Mouse (Mus musculus) megakaryocyte-erythroid progenitor cell, adult 5-6 weeks (primary cell): Measurements from ENCODE around the gene Padi6. TPM values are rescaled to one million over a fixed set of nuclear protein-coding genes. Genes with fewer than 3 reads are reported as not detected.

Experiments used
- ATAC-seq: replicated peaks from 2 replicates; pipeline ENCODE4 v1.8.0; 2016; ENCODE audit warnings: mild to moderate bottlenecking, inconsistent platforms; ENCODE audit not compliant: severe bottlenecking, poor library complexity, low FRiP score, low TSS enrichment
- total RNA-seq, 2 experiments: library from RNA; stranded (forward) in 1 of 2; stranded (reverse) in 1 of 2; fragments of 200-1000, 215-1000 nt in 1 of 2; fragments of >200 nt in 1 of 2; fragmentation: Nextera tagmentation in 1 of 2; gene quantifications; 2 replicates each; pipeline ENCODE4 v1.2.3; 2014 to 2017

Gene Padi6
- total RNA-seq (2014; fragmentation: Nextera tagmentation) (not detected in 2 replicates), total RNA-seq (2017) (not detected in 2 replicates)

DNA sequence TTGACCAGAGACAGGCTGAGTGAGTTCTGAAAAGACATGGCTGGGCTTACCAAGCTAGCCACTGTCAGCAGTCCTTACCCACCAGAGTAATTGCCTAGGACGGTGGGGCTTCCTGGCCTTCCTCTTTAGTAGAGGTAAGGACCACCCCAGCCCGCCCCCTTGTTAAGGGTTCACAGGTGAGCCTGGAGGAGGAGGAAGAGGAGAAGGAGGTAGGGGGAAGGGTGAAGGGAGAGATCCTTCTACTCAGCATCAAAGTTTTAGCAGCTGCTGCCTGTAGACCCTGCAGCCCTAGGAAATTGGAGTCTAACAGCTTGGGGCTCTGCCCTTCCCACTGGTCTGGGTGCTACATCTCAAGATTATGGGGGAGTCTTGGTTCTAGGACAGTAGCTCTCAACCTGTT is at the start of gene Padi6:
Gene Padi6 (minus strand): TSS at position 101 of the 400 bp plus-strand sequence.
- no peak for ATAC-seq

DNA sequence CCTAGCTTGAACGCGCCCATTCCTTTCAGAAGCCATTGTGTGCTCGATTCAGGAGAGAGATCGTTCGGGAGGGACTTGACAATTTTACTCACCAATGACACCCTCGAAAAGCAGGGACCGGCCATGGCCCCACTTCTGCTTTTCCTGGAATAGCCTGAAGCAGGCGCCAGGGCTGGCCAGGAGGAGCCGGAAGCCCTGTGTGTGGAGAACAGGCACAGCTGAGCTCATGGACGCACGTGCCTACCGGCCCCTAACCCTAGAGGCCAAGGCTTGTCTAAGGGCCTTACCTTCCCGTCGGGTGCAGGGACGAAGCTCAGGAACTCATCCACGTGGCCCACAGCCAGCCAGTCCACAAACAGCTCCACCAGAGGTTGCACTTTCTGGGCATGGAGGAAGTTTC is 48.6 kb upstream of the Padi6 start:
- no peak for ATAC-seq

DNA sequence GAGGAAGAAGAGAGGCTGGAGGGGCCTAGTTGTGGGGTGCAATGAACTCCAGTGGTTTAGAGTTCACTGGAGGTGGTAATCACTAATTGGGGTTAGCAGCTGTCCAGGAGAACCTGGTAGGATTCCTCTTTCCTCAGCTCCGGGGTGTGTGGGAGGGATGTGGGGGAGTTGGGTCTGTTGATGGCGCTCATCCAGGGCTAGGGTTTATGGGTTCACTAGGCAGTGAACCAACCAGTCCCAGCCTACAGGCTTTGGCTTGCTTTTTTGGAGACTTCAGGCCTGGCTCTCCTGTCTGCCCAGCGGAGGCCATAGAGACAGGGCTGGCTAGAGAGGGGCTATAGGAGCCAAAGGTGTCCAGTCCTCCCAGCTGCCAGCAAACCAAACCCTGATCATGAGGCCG is 47.5 kb upstream of the Padi6 start:
- no peak for ATAC-seq

DNA sequence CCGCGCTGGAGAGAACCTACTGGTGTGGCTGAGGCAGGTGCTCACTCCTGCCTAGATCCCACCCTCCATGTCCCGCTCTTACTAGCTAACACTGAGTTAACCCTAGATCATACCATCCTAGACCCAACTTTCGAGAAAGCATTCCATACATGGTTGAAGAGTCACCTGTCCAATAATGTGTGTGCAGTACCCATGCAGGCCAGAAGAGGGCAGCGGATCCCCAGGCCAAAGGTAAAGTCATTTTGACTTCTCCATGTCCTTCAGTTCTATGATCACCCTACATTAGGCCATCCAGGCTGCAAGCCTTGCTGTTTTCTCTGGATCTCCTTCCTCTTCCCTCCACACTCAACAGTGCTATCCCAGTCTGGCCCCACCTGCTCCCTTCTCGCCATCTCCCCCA is 46.5 kb upstream of the Padi6 start:
- ATAC-seq, result peak; percentile 65

DNA sequence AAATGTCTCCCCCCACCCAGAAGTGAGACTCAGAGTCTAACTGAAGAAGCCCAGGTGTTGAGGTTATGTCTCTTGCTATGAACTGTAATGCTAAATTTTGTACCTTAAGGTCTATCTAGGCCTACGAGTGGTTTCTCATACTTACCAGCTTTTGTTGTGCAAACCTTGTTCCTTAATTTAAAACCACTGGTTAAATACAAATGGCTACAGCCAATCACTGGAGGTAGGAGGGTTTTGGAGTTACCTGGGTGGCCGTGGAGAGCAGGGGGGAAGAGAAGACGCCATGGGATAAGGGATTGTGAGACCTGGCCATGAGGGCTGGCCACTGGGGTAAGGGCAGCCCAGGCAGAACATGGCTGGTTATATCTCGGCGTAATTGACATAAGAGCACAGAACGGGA is 45.8 kb upstream of the Padi6 start:
- no peak for ATAC-seq

DNA sequence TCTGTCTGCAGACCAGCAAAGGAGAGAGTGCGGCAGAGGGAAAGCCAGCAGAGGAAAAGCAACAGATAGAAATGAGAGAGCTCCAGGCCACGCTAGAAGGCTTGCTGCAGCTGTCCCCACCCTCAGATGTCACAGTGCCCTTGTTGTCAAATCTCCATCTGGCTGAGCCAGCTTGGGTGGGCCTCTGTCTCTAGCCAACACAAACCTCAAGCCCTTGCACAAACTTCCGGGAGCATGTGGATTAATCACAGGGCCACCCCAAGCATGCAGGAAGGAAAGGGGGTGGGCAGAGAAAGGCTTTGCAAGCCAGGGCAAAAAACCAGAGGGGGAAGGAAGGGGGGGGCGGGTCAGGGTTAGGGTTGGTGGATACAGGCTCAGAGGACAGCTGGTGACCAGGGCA is 45.0 kb upstream of the Padi6 start:
- no peak for ATAC-seq

DNA sequence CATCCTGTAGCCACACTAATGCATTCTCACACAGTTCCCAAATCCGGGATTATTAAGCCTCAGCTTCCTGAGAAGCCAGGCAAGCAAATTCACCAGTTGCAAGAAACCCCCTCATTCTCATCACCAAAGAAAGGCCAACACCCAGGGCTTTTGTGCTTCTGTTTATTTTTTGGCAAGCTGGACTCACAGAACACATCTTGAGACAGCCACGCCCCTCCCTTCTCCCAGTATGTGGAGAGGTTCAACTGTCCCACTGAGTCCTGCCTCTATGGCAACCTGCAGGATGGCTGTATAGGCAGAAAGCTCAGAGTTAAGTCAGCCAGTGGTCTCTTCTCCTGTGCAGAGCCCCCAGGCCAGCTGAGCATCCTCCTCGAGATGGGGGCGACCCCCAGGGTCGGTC is 42.8 kb upstream of the Padi6 start:
- no peak for ATAC-seq

DNA sequence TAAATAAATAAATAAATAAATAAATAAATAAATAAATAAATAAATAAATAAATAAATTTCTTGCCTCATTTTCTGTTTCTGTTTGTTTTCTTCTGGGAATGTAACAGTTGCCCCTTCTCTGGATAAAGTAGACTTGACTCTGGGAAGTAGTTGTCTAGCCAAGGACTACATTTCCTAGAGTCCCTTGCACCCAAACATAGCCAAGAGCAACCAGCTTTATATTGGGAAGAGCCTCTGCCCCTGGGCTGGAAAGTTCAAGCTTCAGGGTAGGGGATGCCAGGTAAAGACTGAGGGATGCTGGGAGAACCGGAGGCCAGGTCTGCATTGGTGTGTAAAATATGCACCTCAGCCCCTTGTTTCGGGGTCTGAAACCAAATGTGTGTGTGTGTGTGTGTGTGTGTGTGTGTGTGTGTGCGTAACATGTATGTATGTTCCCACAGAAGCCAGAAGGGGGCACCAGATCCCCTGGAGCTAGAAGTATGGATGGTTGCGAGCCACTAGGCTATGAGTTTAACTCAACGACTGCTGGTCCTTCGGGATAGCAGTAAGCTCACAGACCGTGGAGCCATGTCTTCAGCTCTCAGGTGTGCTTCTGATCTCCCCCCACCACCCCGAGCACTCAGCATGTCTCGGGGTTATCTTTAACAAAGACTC is 42.0 kb upstream of the Padi6 start:
- ATAC-seq, result no peak

DNA sequence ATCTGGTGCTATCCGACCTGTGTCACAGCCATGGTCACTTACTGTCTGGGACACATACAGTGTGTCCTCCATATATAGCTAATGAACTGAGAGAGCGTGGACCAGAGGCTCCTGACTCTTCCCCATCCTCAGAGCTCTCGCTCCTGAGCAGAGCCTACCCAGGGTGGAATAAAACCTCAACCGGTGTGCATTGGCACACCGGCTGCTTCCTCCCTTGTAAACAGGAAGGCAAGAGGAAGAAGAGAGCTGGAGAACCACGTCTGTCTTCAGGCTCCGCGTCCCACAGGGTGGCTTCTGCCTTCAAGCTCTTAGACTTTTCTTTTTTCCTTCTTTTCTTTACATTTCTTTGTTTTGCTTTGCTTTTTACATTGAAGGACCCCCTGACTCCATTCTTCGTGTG is 40.4 kb upstream of the Padi6 start:
- ATAC-seq, result no peak

DNA sequence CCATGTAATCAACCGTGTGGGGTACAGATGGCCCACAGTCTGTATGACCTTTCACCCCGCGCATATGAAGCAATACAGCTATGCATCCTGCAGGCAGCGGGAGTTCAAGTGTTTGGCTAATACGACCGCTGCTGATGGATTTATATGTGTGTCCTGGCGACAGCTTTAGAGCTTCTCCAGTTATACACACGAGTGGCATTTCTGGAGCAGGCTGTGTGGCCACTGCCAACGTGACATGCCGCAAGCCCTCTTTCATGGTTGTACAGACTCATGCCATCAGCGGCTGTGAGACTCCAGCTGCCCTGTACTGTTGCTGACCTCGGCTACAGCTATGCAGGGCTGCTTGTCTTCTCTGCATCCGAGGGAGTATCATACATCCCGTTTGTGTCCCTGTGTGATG is 38.1 kb upstream of the Padi6 start:
- ATAC-seq, result no peak

DNA sequence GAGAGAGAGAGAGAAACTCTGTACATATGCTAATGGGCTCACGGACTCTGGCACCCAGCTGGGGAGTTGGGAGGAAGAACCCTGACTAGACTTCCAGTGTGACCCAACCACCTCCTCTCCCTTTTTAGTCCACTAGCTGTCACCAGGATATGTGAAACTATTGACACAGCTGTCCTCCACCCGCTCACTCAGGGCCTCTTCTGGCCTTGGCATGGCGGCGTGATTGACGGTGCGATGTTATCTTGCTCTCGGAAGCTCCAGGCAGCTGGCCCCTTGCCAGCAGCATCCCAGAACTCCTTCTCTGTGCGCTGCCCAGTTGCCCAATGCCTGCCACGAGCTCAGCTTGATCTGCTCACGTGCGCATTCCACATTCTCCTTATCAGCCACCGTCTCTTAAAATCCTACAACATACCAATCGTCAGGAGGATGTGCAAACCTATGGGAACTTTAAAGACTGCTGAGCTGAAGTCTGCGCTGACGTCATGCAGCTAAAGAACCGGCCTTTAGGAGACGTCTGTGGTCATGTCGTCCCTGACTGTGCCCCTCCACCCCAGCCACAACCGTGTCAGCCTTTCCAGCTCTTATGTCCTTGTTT is 37.5 kb upstream of the Padi6 start:
- no peak for ATAC-seq

DNA sequence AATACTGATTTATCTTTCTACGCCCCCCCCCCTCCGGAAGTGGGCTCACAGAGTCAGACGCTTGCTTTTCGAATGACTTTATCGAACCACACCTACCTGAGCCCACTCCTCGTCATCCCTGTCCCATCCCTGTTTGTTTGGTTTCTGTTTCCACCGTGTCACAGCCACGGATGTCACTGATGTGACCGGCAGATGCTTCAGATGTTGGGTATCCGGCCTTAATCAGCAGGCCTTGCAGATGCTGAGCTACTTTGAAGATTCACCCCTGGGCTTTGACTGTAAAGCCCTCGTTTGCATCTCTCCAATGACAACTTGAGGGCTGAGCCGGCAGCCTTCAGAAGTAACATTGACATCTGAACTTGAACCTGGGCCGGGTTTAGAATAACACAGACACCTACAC is 34.2 kb upstream of the Padi6 start:
- no peak for ATAC-seq

DNA sequence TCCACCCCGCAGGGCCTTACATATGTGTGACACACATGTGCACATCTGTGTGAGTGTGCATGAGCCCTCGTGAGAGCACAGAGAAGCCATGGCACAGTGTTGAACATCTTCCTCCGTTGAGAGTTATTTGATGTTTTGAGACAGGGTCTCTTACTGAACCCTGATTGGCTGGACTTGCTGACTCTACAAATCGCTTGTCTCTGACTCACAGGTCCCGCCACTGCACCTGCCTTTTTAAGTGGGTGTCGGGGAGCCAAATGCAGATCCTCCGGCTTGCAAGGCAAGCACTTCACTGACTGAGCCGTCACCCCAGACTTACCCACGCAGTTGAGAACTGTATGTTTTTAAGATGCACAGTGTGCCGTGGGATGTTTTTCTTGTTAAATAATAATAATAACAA is 33.4 kb upstream of the Padi6 start:
- ATAC-seq, result no peak

DNA sequence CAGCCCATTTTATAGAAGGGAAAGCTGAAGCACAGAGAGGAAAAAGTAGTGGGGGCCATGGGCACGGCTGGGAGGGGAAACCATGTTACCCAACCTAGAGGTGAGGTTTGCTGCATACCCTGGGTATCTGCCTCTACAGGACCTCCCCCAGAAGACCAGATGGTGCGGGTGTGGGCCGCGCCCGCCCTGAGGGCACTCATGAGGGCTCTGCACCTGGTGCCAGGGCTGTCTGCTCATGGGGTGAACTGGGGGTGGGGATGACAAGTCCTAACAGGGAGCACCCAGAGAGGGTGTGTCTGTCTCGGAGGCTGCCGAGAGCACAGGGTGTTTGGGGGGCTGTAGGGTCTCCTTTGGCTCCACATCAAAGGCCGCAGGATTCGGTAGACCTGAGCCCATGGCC is 32.5 kb upstream of the Padi6 start:
- no peak for ATAC-seq

DNA sequence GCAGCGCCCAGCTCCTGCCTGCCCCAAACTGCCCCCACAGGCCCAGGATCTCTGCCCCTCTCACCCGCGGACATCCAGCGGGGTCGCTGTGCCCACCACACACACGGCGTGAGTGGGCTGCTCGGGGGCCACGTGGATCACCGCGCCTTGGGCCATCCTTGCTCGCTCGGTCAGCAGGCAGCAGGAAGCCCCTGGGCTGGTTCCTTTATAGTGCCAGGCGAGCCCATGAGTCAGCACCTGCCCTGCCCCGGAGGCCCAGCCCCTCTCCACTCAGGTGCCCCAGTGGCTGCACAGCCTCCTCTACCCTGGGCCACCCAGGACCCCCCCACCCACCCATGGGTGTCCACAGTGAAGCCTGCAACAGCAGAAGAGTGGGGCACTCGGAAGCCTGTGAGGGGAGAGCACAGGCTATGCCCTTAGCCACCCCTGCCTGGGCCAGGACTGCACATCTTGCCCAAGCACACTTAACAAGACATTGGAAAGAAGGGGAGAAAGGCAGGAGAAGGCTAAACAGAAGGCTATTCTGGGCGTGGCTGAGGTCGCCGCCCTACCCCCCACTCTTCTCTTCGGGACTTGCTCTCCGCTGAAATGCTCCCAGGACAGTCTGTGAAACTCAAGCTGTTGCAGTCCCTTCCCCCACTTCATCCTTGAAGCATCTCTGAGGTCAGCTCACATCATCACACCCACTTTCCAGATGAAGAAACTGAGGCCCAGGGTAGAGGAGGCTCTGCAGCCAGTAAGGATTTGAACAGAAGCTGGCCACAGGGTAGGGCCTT is 31.8 kb upstream of the Padi6 start, which contains the start of gene Padi4:
Gene Padi4 (minus strand): TSS at position 212 of the 776 bp plus-strand sequence.
- no peak for ATAC-seq

DNA sequence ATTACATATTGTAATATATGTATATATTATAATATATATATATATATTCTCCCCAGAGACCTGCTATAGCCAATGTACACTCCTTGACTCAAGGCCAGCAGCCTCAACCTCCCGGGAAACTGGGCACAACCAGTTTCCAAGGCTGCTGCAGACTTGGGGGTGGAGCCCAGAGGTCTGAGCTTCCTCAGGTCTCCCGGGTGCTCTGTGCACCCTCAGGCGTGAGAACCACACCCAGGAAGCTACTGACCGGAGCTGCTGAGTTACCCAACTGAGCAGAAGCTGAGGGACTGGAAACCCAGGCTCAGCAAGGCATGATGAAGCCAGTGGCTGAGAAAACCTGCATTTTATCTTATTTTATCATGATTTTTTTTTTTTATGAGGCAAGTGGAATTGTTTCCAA is 28.6 kb upstream of the Padi6 start:
- ATAC-seq, result no peak

DNA sequence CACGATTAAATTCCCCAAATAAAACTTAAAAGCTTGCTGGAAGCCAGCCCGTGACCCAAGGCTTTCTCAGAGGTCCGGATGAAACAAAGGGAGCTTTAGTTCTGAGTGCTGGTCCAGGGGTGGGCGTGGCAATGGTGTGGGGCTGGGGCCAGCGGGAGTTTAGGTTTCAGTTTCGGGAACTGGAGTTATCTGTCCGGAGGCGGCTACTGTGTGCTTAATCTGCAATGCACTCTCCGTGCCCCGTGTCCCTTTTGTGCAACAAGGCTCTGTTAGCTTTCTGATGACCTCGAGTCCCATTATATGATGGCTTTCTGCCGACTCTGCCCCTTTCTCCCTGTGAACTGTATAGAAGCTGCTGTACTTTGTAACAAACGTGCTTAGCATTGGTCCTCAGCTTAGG is 28.0 kb upstream of the Padi6 start:
- no peak for ATAC-seq

DNA sequence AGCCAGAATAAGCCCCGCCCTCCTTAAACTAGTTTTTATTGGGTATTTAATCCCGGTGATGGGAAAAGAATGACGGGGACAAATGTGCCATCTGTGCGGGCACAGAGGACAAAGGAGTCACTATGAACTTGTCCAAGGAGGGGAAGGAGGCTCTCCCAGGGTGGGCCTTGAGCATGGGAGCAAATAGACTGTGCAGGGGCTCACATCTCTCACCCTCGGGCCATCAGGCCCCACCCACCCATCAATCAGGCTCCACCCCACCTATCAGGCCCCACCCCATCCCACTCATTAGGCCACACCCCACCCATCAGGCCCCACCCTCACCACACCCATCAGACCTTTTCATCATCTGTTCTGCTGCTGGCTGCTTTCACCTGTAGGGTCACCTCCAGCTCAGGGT is 26.5 kb upstream of the Padi6 start:
- ATAC-seq, result no peak

DNA sequence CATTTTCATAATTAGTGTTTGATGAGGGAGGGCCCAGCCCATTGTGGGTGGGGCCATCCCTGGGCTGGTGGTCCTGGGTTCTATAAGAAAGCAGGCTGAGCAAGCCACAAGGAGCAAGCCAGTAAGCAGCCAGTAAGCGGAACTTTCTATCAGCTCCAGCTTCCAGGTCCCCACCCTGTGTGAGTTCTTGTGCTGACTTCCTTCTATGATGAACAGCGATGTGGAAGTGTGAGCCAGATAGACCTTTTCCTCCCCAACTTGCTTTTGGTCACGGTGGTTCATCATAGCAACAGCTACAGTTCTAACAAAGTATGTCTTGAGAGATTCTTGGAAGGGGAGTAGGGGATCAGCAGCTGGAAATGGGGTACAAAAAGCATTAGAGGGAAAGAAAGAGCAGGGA is 23.5 kb upstream of the Padi6 start:
- ATAC-seq, result no peak

DNA sequence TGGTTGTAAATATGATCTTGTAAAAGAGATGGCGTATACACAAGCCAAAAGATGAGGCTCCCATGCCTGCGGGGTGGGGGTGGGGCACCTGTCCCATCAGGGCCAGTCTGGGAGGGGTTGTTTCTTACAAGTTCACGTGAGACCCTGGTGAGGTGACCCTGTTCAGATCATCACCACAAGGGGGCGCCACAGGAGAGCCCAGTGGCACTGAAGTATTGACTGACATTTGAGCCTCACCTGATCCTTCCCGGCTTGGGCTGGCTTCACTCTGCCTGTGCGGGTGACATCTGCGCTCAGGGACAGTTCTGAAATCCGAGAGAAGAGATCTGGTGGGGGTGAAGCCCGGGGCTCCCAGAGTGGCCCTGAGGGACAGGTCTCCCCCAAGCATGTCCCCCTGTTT is 20.7 kb upstream of the Padi6 start:
- ATAC-seq, result peak; percentile 63

DNA sequence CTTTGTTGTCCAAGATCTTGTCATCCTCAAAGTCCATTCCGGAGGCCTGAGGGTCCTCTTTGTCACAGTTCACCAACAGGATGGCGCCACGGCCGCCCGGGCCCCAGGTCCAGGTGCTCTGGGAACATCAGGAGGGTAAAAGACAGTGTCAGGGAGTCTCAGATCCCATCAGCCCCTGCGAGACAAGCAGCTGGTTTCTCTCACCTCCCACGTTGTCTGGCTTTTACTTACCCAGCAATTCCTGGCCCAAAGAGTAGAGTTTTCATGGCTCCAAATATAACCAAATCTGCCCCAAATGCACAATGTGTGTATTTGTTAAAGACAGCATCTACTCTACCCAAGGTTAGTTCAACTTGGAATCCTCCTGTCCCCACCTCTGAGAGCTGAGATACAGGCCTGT is 19.2 kb upstream of the Padi6 start:
- ATAC-seq, result no peak
